Mouse (Mus musculus) T-helper 1 cell (primary cell): Measurements from ENCODE around the gene Napsa.

Experiments used
- in situ Hi-C: fragments of 300-600 bp; cut with MboI, MseI; formaldehyde crosslinking; loops from one replicate; pipeline ENCODE4 v1.15.1; 2025; ENCODE audit warnings: high pct_unique_total_duplicates

The Napsa gene

GRCm38 (mm10) chr7:44572213-44572701, at the start of gene Napsa:
Napsa (plus strand) TSS chr7:44572380.
- in situ Hi-C loops, result no loop called here

GRCm38 (mm10) chr7:44523056-44523455, 49.1 kb upstream of the Napsa start:
- in situ Hi-C loops, result no loop called here

- in situ Hi-C loops, result no loop called here
Measured at GRCm38 (mm10) chr7:44524502-44524901, 47.7 kb upstream of the Napsa start, which contains the start of gene Mybpc2. Mybpc2 (minus strand) TSS chr7:44524656.

GRCm38 (mm10) chr7:44525126-44525832, 46.9 kb upstream of the Napsa start:
- in situ Hi-C loops, result no loop called here

GRCm38 (mm10) chr7:44526414-44527154, 45.6 kb upstream of the Napsa start:
- in situ Hi-C loops, result no loop called here

- in situ Hi-C loops, result no loop called here
Measured at GRCm38 (mm10) chr7:44527483-44528398, 44.4 kb upstream of the Napsa start.

DNA sequence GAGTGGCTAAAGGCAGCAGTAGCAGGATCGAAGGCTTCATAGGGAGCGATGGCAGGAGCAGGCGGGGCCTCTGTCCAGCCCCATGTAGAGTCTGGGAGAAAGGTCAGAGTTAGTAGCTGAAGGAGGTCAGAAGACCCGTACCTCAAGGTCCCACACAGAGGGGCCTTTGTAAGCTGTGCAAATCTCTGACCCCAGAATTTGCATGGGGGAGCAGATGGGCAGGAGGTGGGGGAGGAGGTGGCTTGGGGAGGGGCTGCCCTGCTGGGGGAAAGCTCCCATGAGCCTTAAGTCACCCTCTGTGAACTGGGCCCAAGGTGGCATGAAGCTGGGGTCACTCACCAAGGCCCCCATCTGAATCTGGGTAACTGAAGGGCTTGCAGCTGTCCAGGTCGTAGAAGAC, 42.7 kb upstream of the Napsa start:
- in situ Hi-C loops, result no loop called here

- in situ Hi-C loops, result no loop called here
Measured at GRCm38 (mm10) chr7:44530507-44530906, 41.7 kb upstream of the Napsa start.

DNA sequence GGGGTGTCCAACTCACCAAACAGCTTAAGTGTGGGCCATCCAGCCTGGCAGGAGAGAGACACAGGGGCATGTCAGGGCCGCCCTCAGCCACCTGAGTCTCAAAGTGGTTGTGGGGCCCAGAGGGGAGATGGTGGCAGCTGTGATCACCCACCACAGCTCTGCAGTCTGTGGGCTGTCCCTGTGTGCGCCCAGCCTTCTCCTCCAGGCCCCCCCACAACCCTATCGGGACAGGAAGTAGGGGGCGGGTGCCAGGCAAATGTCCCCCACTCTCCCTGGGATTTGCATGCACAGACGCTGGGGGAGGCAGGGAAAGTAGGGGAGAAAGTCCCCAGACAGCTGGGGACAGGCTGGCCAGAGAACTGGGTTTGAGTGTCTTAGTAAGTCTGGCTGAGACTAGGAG, 41.0 kb upstream of the Napsa start:
- in situ Hi-C loops, result no loop called here

- in situ Hi-C loops, result no loop called here
Measured at GRCm38 (mm10) chr7:44531946-44532732, 40.0 kb upstream of the Napsa start, which contains the start of gene Spib. Spib (minus strand) TSS chr7:44532071.

DNA sequence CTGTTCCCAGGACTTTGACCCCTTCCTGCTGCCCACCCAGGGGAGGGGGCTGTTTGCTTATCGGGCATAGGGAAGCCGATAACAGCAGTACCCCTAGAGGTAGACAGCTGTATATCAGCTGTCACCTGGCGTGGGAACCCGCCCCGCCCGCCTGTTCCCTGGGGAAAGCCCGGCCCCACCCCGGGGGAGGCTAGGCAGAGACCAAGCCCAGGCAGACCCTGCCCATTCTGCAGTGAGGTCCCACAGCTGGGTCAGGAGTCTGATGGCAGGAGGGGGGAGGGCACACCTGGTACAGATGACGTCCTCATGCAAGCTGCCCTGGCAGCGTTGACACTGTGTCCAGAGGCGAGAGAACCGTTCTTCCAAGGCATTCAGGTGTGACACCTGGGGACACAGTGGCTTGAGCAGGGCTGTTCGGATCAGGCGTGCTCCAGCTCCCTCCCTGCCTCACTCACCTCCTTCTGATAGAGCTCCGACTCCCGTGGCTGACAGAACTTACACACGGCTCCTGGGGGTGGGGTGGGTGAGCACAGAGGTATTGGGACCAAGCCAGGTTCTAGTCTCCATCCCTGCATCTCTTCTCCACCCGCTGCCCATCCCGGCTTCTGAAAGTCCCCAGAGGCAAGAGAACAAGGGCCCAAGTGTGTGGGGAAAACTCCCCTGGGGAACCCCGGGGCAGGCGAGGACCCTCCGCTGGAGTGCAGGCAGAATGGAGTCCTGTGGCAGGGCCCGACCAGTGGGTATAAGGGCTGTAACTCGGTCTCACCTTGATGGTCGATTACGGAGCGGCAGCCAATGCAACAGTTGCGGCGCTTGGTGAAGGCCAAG, 39.0 kb upstream of the Napsa start:
- in situ Hi-C loops, result no loop called here

GRCm38 (mm10) chr7:44533746-44534045, 38.5 kb upstream of the Napsa start:
- in situ Hi-C loops, result no loop called here

DNA sequence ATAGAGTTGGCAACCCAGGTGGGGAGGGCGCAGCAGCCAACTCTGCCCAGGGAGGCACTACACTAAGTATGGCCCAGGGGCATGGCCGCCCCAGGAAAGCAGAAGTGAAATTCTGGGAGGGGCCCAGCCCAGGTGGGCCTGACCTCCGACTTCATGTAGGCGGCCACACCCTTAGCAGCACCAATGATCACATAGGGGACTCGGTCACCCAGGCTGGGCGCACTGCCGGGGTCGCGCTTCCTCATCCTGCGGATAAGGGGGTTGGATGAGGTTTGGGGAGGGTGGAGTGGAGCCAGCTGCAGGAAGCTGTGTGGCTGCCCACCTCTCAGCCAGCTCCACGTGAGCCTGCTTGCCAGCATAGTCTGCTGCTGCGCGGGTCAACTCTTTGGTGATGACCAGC, 37.9 kb upstream of the Napsa start:
- in situ Hi-C loops, result no loop called here

DNA sequence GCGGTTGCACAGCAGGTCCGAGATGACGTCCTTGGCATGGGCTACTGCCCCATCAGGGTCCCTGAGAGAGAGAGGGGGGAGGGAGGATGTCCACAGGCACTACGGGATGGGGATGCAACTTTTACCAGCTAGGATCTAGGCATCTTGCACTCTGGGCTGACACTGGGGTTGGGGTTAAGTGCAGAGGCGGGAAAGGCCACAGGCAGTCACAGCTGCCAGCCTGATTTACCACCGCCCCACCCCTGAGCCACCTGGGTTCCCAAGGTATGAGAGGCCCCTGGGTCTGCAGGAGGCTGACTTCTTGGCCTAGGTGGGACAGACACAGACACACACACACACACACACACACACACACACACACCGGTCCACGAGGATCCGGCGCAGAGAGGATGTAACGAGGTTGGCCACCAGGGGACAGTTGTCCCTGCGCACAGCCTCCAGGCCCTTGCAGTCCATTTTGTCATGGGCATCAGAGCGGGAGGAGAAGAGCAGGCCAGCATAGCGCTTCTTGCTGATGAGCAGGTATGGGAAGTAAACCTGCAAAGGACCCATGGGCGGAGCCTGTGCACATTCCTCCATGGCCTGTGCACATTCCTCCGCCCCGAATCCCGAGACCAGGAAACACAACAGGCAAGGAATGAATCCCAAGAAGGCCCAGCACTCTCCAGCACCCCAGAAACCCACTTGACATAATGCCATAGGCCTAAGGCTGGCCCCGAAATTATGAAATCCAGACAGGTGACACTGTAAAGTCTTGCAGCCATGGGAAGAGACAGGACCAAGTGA, 37.3 kb upstream of the Napsa start:
- in situ Hi-C loops, result no loop called here

DNA sequence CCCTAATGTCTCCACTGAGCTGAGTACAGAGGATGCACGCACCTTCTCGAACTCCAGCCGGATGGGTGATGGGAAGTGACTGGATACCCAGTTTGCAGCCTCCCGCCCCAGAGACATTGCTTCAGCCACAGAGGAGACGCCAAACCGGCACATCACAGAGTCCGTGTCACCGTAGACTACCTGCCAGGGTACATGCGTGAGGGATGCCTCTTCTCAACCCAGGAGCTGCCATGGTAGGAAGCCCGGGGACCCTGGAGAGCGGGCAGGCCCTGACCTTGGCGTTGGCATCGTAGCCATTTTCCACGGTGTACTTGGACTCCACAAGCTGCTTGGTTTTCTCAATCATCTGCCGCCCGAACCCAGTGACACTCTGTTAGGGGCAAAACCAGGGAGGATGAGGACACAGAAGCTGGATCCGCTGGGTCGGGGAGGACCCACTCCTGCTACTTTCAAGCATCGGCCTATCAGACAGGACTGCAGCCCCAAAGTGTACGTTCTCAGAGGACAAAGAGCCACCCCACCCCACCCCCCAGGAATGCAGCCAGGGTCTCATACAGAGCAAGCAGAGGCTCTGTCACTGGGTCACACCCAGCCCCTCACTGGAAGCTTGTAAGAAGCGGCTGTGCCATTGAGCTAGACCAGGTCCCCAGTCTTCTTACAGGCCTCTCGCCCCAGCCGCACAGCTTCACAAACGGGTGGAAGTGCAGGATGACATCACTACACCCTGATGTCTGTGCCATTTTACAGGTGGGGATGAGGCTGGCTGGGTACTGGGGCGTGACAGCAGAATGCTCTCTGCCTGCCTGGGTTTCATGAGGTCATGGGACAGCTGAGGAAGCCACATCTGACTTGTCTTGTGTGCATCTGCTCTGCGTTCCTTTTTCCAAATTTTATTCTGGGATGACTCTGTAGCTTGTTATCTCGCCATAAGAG, 36.3 kb upstream of the Napsa start:
- in situ Hi-C loops, result no loop called here

DNA sequence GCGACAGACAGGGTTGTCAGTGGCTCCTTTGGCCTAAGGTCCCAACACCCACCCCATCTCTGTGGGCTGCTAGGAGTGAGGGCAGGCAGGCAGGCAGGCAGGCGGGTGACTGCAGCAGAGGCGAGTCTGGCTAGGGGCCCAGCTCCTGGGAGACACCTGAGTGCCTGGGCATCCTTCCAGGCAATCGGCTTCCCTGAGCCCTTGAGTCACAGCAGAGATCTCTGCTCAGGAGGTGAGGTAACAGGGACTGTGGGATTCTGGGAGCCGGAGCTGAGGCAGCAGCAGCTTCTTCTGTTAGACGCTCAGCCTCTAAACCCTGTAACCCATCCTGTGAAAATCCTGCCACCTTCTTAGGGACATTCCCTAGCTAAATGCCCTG, 35.6 kb upstream of the Napsa start:
- in situ Hi-C loops, result no loop called here

- in situ Hi-C loops, result no loop called here
Measured at GRCm38 (mm10) chr7:44537009-44537408, 35.2 kb upstream of the Napsa start.

DNA sequence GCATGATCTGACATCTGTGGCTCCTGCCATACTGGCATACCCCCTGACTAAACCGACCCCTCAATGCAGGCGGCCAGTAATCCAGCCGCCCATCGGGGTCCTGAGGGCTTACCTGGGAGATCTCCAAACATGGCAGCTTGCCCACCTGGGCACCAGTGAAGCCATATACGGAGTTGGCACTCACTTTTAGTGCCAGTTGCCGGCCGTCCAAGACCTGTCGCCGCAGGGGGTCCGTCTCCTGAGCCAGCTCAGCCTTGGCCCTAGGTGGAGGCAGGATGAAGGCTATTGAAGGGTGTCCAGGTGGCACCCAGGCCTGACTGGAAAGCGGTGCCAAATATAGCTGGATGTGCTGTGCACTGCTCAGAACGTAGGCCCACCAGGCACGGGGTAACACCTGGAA, 34.7 kb upstream of the Napsa start:
- in situ Hi-C loops, result no loop called here
